Mouse (Mus musculus): ENCODE results near the gene Lrp1. TPM values are rescaled to one million over a fixed set of nuclear protein-coding genes. Genes with fewer than 3 reads are reported as not detected.

Gene Lrp1
- total and polyA plus RNA-seq, 3 experiments, result 3.1 to 51.2 (median 11.8) TPM

GRCm38 (mm10) chr10:127664166-127664565 is 43.2 kb upstream of the Lrp1 start:
- dilution Hi-C loops (cut with MboI; ENCODE audit: extremely low pct_ligation_motif_present, extremely low pct_unique_long_range_greater_than_20kb, low sequenced_read_pairs) (no loop called here), in situ Hi-C loops (cut with MboI; ENCODE audit: low pct_ligation_motif_present, low pct_unique_long_range_greater_than_20kb, low sequenced_read_pairs) (no loop called here)
- no peak overlapping the region for H3K27ac ChIP-seq (ENCODE audit: insufficient read depth, low read depth)
- no peaks in the 10 kb centered on the region for H3K79me2 ChIP-seq (replicated peaks; ENCODE audit: control insufficient read depth, extremely low read depth, insufficient read depth, poor library complexity, severe bottlenecking)
- TF ChIP-seq ZC3H11A (IDR thresholded peaks at IDR 0.05; ENCODE audit: low read depth, low read length) (no peak), UBTF (IDR thresholded peaks at IDR 0.05; ENCODE audit: low read depth, low read length) (no peak), SIN3A (IDR thresholded peaks at IDR 0.05; ENCODE audit: low read length) (no peak), NELFE (IDR thresholded peaks at IDR 0.05; ENCODE audit: low read depth, low read length) (no peak)
- DNase-seq (ENCODE audit: extremely low read depth), result no peak
- no peak overlapping the region for H3K4me2 ChIP-seq (ENCODE audit: insufficient read depth, low read depth, poor library complexity, severe bottlenecking)
- H3K9ac ChIP-seq (ENCODE audit: insufficient read depth, low read depth), result no peak overlapping the region
- no peak overlapping the region for H3K4me3 ChIP-seq (replicated peaks in 1 of 3; ENCODE audit: low read depth in 2 of 3, low read length in 2 of 3, poor library complexity in 1 of 3)
- H3K9me3 ChIP-seq (replicated peaks; ENCODE audit: low read length), result no peaks in the 10 kb centered on the region
- peaks cover 17 to 65% of the 10 kb centered on the region in 2 experiments for H3K4me1 ChIP-seq (ENCODE audit: control insufficient read depth in 1 of 2, insufficient read depth in 2 of 2)
- peaks cover 13 to 37% of the 10 kb centered on the region in 2 experiments for H3K36me3 ChIP-seq (replicated peaks in 1 of 2; ENCODE audit: control insufficient read depth in 1 of 2, insufficient read depth in 1 of 2, low read length in 1 of 2)
- H3K27me3 ChIP-seq (replicated peaks), result peaks cover 26% of the 10 kb centered on the region

- Histone ChIP-seq H3K27ac (ENCODE audit: insufficient read depth, low read depth) (no peak overlapping the region), H3K27me3 (replicated peaks) (peaks cover 26% of the 10 kb centered on the region), H3K4me1 (ENCODE audit: control insufficient read depth in 1 of 2, insufficient read depth in 2 of 2) (peaks cover 14 to 62% of the 10 kb centered on the region in 2 experiments), H3K9ac (ENCODE audit: insufficient read depth, low read depth) (no peak overlapping the region), H3K4me2 (ENCODE audit: insufficient read depth, low read depth, poor library complexity, severe bottlenecking) (no peak overlapping the region), H3K36me3 (replicated peaks in 1 of 2; ENCODE audit: control insufficient read depth in 1 of 2, insufficient read depth in 1 of 2, low read length in 1 of 2) (peaks cover 16 to 43% of the 10 kb centered on the region in 2 experiments), H3K79me2 (replicated peaks; ENCODE audit: control insufficient read depth, extremely low read depth, insufficient read depth, poor library complexity, severe bottlenecking) (no peaks in the 10 kb centered on the region), H3K4me3 (replicated peaks in 1 of 3; ENCODE audit: low read depth in 2 of 3, low read length in 2 of 3, poor library complexity in 1 of 3) (no peak overlapping the region), H3K9me3 (replicated peaks; ENCODE audit: low read length) (no peaks in the 10 kb centered on the region)
- no peak for DNase-seq (ENCODE audit: extremely low read depth)
- dilution Hi-C loops (cut with MboI; ENCODE audit: extremely low pct_ligation_motif_present, extremely low pct_unique_long_range_greater_than_20kb, low sequenced_read_pairs) (no loop called here), in situ Hi-C loops (cut with MboI; ENCODE audit: low pct_ligation_motif_present, low pct_unique_long_range_greater_than_20kb, low sequenced_read_pairs) (no loop called here)
- no peak for TF ChIP-seq POLR2AphosphoS2 (IDR thresholded peaks at IDR 0.05; ENCODE audit: low read depth, low read length)
- TF ChIP-seq MAZ (IDR thresholded peaks at IDR 0.05; ENCODE audit: low read depth, low read length), result no peak
- no peak for TF ChIP-seq MAX (IDR thresholded peaks at IDR 0.05; ENCODE audit: low read length)
- TF ChIP-seq BHLHE40 (IDR thresholded peaks at IDR 0.05; ENCODE audit: low read depth, low read length), result no peak
- no peak for TF ChIP-seq JUN (IDR thresholded peaks at IDR 0.05; ENCODE audit: insufficient read depth, low read depth, low read length)
- TF ChIP-seq EP300 (IDR thresholded peaks at IDR 0.05; ENCODE audit: low read length), result no peak
- no peak for TF ChIP-seq NRF1 (IDR thresholded peaks at IDR 0.05; ENCODE audit: low read depth, low read length)
- TF ChIP-seq TBP (conservative IDR thresholded peaks at IDR 0.05; ENCODE audit: low read depth, low read length), result no peak
- TF ChIP-seq RAD21 (IDR thresholded peaks at IDR 0.05; ENCODE audit: low read depth, low read length), result no peak
- TF ChIP-seq ZC3H11A (IDR thresholded peaks at IDR 0.05; ENCODE audit: low read depth, low read length), result no peak
Measured at GRCm38 (mm10) chr10:127663590-127663989, 42.6 kb upstream of the Lrp1 start.

GRCm38 (mm10) chr10:127662666-127663253 is 41.8 kb upstream of the Lrp1 start:
- H3K4me1 ChIP-seq (ENCODE audit: control insufficient read depth in 1 of 2, insufficient read depth in 2 of 2), result peaks cover 14 to 67% of the 10 kb centered on the region in 2 experiments
- H3K79me2 ChIP-seq (replicated peaks; ENCODE audit: control insufficient read depth, extremely low read depth, insufficient read depth, poor library complexity, severe bottlenecking), result no peaks in the 10 kb centered on the region
- peak; percentile 23 for DNase-seq (ENCODE audit: extremely low read depth)
- in situ Hi-C loops (cut with MboI; ENCODE audit: low pct_ligation_motif_present, low pct_unique_long_range_greater_than_20kb, low sequenced_read_pairs) (no loop called here), dilution Hi-C loops (cut with MboI; ENCODE audit: extremely low pct_ligation_motif_present, extremely low pct_unique_long_range_greater_than_20kb, low sequenced_read_pairs) (no loop called here)
- peaks cover 26% of the 10 kb centered on the region for H3K27me3 ChIP-seq (replicated peaks)
- peak overlapping the region in 1 of 3 experiments; percentile 12 for H3K4me3 ChIP-seq (replicated peaks in 1 of 3; ENCODE audit: low read depth in 2 of 3, low read length in 2 of 3, poor library complexity in 1 of 3)
- no peaks in the 10 kb centered on the region for H3K9me3 ChIP-seq (replicated peaks; ENCODE audit: low read length)
- peaks cover 24 to 50% of the 10 kb centered on the region in 2 experiments for H3K36me3 ChIP-seq (replicated peaks in 1 of 2; ENCODE audit: control insufficient read depth in 1 of 2, insufficient read depth in 1 of 2, low read length in 1 of 2)
- no peak overlapping the region for H3K4me2 ChIP-seq (ENCODE audit: insufficient read depth, low read depth, poor library complexity, severe bottlenecking)
- peak overlapping the region; percentile 39; the same call in 1 of the 2 replicates for H3K27ac ChIP-seq (ENCODE audit: insufficient read depth, low read depth)
- no peak overlapping the region for H3K9ac ChIP-seq (ENCODE audit: insufficient read depth, low read depth)
- TF ChIP-seq TCF12 (IDR thresholded peaks at IDR 0.05; ENCODE audit: low read depth, low read length) (no peak), MAFK (IDR thresholded peaks at IDR 0.05; ENCODE audit: insufficient replicate concordance, low read length) (no peak), IRF4 (IDR thresholded peaks at IDR 0.05; ENCODE audit: low read depth, low read length) (no peak), CHD1 (IDR thresholded peaks at IDR 0.05; ENCODE audit: low read depth, low read length) (no peak), SMC3 (IDR thresholded peaks at IDR 0.05; ENCODE audit: low read depth, low read length) (peak; percentile 17; the same call in 1 of the 2 replicates), ZKSCAN1 (IDR thresholded peaks at IDR 0.05; ENCODE audit: borderline replicate concordance, low read depth, low read length) (no peak), MAX (IDR thresholded peaks at IDR 0.05; ENCODE audit: low read length) (no peak), TBP (conservative IDR thresholded peaks at IDR 0.05; ENCODE audit: low read depth, low read length) (no peak), SIN3A (IDR thresholded peaks at IDR 0.05; ENCODE audit: low read length) (no peak), ETS1 (conservative IDR thresholded peaks at IDR 0.05; ENCODE audit: low read depth, low read length) (no peak), RCOR1 (conservative IDR thresholded peaks at IDR 0.05; ENCODE audit: low read depth, low read length) (no peak), ZMIZ1 (IDR thresholded peaks at IDR 0.05; ENCODE audit: low read depth, low read length) (no peak), MYC (IDR thresholded peaks at IDR 0.05; ENCODE audit: low read depth, low read length) (no peak), HCFC1 (IDR thresholded peaks at IDR 0.05; ENCODE audit: low read depth, low read length) (no peak), UBTF (IDR thresholded peaks at IDR 0.05; ENCODE audit: low read depth, low read length) (no peak), NRF1 (IDR thresholded peaks at IDR 0.05; ENCODE audit: low read depth, low read length) (no peak)
